Mouse (Mus musculus) embryo, embryonic 9.5 days (tissue): ENCODE measurements at regions not wholly inside any gene's neighbourhood (a gene's known extent, or its start where the extent isn't known, plus 50 kb on each side); places are given as distances from the start of the nearest gene placed in this dataset.
A peak's percentile ranks its signal among the peaks of the same experiment; 100 is the strongest.

Experiments used
- DNase-seq: peaks from one replicate; pipeline ENCODE4 v3.0.0-alpha.2; 2017; ENCODE audit errors: extremely low spot score

DNA sequence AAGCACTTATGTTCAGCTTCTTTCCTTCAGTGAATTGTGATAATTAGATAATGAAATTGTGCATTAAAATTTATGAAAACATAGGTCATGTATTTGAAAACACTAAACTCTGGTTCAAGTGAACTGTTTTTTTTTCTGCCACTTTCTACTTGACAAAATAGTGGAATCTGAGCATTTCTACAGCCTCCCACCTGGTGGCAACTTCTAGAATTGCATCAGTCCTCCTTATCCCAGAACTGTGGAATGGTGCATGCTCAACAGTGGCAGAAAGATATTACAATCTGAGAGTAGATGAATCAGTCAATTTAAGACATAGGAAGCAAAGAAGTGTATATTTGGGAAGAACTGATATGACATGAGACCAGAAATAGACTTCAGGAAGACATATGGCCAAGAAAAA lies 84.1 kb upstream of the Gm28269 start:
- DNase-seq = peak; percentile 1

DNA sequence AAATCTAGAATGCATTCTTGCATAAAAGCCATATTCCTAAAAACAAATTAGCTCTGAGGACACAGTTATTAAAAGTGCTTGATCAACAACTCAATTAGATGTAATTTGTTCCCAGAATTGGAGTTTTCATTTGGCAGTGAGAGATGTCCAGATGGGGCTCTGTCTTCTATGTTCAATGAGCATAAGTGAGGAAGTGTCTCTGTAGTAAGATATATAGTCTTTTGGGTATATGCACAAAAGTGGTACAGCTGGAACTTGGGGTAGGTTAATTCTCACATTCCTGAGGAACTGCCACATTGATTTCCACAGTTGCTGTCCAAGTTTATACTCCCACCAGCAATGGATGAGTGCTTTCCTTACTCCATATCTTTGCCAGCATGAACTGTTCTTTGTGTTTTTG lies 64.3 kb upstream of the Gm28269 start:
- DNase-seq = no peak

DNA sequence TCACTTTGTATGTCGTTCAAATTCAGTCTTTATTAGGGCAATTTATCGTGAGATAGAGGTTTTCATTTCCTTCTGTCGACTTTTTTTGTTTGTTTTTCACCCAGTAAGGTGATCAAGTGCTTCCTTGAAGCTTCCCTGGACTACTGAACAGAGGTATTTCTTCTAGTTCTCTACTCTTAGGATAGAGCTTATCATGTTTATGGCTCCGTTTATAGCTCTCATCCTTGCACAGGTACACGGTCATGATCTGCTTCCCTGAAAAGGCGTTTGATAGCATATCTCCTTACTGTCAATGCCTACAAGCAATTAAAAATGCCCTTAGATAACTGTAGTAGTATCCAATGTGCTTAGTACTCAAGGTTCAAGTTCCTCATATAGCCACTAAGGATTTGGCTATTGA lies 56.9 kb upstream of the Gm28269 start:
- no peak for DNase-seq
